Mouse (Mus musculus) brain, embryonic 14.5 days (tissue): ENCODE measurements around the gene C2cd3. TPM values are rescaled to one million over a fixed set of nuclear protein-coding genes. Genes with fewer than 3 reads are reported as not detected.

Source experiments
- DNase-seq: peaks from one replicate; pipeline ENCODE4 v3.0.0-alpha.2; 2011; ENCODE audit warnings: low read depth
- CTCF ChIP-seq: fragments of 200-500 bp; IDR thresholded peaks from 2 replicates; pipeline ENCODE4 v1.5.1; 2012; ENCODE audit warnings: inconsistent platforms, mild to moderate bottlenecking, moderate library complexity, borderline replicate concordance; ENCODE audit not compliant: insufficient read depth, insufficient read length; ENCODE audit errors: extremely low read depth
- POLR2A ChIP-seq: fragments of 200-500 bp; IDR thresholded peaks from 2 replicates; pipeline ENCODE4 v1.6.1; 2012; ENCODE audit warnings: mild to moderate bottlenecking, inconsistent platforms, borderline replicate concordance; ENCODE audit not compliant: poor library complexity, insufficient read depth, insufficient read length, severe bottlenecking; ENCODE audit errors: extremely low read depth
- polyA plus RNA-seq: library from polyadenylated mRNA; depleted of rRNA; stranded (reverse); fragments of >200 nt; gene quantifications from 2 replicates; pipeline ENCODE4 v1.2.3, GENCODE M21; 2012; rRNA removed

Gene C2cd3
- polyA plus RNA-seq = 38.3 and 40.3 TPM in 2 replicates

DNA sequence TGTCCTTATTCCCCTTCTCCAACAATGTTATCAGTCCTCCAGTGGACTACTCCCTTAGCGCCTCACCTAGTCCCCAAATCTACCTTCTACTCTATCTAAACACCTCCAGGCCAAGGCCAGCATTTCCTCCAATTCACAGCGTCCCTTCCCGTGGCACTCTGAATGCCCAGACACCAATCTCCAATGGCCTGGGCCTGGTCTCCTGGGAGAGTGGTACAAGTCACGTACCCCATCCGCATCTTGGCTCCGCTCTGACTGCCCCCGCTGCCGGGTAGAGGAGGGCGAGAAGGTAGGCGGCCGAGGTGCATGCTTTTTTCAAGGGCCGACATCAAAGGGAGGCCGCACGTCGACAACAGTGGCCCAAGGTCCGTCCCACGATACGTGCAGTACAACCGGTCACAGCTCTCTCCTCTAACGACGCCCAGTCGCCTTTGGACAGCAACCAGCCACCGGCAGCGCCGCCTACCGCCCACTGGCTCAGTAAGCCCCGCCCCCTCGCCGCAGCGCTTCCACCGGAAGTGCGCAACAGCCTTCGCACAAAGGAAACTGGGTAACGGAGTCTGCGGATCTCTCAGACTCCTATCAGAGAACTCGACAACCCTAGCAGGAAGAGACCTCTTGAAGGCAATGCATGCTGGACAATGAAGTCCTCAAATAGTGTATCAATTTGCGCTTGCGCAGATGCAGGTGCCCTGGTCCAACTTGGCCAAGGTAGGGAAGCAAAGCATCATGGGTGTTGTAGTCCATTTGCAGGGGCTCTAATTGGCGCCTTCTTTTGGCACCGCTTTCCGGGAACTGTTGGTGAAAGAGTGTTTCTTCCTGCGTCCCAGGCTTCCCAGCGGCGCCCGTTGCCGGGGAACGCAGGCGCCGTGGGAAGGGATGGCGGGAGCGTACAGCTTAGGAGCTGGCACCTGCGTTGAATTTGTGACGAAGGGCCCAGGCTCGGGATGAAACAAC is at the start of gene C2cd3, which contains the start of gene Ppme1:
TSS of gene C2cd3 (plus strand) at position 739 of the 957 bp plus-strand sequence.
TSS of gene Ppme1 (minus strand) at position 813 of the 957 bp plus-strand sequence.
- peak; percentile 100 for DNase-seq
- TF ChIP-seq POLR2A = peak; percentile 89; the same call in 1 of the 2 replicates
- peak; percentile 57 for TF ChIP-seq CTCF

DNA sequence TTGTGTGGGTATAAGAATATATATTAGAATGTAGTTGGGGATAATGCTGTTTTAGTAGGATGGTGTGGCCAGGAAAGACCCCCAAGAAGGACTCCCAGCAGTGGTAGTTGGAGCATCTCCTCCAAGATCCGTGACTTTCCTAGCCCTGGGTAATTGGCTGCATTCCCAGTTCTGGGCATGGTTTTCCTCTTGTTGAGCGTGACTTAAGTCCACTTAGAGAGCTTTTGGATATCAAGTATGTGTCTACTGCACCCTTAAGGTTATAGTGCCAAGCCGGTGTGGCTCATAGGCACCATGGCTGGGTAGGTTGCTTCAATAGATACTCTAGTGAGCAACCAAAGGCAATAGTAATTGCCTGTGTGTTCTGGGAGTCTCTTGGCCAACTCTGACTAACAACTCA is 48.3 kb upstream of the C2cd3 start:
- no peak for TF ChIP-seq POLR2A
- no peak for TF ChIP-seq CTCF
- no peak for DNase-seq

DNA sequence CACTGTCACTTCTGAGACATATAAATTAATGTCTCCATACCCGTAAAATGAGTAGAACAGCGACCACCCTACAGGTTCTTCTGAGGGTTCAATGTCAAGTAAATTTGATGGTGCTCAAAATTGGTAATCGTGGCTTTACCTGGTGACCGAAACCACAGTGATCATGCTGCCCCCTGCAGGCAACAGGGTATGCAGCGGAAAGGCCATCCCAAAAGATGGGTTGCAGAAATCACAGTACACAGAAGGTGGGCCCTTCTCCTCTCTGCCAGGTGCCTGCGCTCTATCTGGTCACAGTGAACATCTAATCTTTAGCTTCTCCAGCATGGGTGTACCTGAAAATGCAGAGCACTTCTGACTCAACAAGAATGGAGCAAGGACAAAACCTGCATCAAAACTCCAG is 46.6 kb upstream of the C2cd3 start:
- no peak for TF ChIP-seq POLR2A
- TF ChIP-seq CTCF = peak; percentile 86

DNA sequence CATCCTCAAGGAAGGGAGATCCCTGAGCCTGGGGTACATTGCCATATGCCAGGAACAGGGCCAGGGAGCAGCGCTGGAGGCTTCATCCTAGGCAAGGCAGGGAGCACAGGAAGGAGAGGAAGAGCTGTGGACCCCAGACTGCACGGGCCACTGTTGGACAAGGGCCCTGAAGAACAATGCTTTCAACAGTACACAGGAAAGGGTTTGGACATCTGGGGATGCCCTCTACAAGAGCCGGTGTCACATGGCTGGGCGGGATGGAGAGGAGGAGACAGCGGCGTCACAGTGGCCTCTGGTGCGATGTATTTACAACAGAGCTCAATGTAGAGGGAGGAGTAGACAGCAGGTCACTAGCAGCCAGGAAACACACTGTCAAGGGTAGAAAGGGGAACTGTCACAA is 44.5 kb upstream of the C2cd3 start:
- TF ChIP-seq CTCF = no peak
- TF ChIP-seq POLR2A = no peak
- DNase-seq = no peak

More for the DNA sequence above, 46.6 kb upstream of the C2cd3 start:
- DNase-seq = peak; percentile 53

DNA sequence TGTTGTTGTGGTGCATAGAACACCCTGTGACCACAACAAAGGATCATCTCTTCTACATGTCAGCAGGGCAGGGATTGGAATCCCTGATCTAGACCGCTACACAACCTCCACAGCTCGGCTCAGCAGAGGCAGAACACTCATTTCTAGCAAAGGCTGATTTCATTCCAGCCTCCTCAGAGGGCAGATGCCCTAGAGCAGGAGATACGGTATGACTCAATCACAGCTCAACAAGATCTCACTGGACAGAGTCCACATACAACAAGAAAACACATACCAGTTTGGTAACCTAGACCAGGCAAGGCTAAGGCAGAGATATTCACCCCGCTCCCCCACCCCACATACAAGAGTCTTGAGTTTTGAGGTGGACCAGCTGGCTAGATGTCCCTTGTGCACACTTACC is 43.4 kb upstream of the C2cd3 start:
- DNase-seq = no peak
- TF ChIP-seq CTCF = no peak
- TF ChIP-seq POLR2A = no peak

DNA sequence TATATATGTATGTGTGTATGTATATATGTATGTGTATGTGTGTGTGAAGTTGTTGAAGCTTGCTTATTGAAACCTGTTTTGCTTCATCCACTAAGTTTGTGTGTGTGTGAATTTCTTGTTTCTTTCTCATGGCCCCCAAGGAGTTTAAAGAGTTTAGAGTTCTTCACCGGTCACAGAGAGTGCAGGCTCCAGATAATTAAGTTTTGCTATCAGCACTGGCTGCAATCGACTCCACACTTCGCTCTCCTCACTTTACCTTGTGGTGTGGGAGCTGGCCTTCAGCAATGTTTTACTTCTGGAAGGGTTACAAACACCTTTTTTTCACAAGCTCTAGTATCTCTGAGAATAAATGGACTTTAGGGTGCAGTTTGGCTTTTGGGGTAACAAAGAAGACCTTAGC is 40.8 kb upstream of the C2cd3 start:
- no peak for DNase-seq
- no peak for TF ChIP-seq POLR2A
- TF ChIP-seq CTCF = no peak

DNA sequence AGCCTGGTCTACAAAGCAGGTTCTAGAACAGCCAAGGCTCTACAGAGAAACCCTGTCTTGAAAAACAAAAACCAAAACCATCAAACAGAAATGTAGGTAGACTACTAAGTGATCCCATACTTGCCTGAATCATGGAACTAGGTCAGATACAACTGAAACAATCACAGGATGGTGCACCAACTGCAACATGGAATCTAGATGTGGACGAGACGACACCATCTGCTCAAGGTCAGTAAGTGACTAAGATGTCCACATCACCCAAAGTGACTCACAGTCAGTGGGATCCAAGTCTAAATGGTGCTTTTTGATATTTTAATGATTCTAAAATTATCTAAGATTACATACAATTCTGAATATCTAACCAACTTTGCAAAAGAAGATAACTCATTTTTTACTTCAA is 36.1 kb upstream of the C2cd3 start:
- no peak for DNase-seq
- no peak for TF ChIP-seq CTCF
- no peak for TF ChIP-seq POLR2A

DNA sequence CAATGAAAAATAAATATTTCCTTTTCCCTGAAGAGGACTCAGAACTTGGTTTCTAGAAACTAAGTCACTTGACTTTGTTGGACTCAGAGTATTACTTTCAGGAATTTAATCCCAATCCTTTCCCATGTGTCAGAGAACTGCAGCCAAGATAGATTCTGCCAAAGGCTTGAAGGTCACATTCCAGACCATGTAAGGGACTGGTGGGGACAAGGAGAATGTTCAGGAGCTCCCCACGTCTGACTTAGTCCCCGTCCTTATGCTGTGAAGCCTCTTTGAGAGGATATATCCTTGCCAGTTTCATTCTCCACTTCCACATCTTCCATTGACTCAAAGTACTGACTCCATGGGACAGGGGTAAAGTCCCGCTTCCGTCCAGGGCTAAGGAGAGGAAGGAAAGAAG is 17.0 kb upstream of the C2cd3 start:
- DNase-seq = no peak
- TF ChIP-seq POLR2A = no peak
- TF ChIP-seq CTCF = no peak

DNA sequence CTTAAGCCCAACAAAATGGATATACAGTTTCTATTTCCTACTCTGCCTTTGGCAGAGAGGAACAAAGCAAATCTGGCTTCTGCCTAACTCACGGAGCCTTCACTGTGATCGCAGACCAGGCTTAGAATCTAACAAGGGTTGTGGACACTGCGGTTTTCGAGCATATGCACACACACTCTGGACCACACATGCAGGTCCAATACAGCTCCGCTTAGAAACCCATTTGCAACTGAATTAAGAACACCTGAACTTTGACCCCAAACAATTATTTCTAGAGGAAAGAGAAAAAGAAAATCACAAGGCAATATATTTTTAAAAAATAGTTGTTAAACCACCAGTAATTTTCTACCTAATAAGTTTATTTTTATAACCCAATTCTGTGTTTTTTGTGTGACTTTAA is 15.7 kb upstream of the C2cd3 start:
- no peak for DNase-seq
- TF ChIP-seq CTCF (no peak), POLR2A (no peak)

DNA sequence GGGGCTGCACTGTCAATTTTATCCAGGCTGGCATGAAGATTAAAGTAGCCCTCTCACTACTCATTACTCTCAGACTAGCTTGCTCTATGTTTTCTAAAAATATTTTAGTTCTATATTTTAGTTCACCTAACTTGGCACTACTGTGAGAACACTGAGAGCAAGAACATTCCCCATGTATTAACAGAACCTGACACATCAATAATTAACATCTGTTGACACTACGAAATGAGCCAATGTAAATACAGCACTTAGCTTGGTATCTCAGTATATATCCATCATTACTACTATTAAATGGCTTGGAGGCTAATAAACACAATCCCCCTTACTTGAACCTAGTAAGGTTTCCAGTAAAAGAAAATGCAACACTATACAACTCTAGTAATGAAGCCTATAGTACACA is 15.3 kb upstream of the C2cd3 start:
- no peak for DNase-seq
- no peak for TF ChIP-seq CTCF
- no peak for TF ChIP-seq POLR2A

DNA sequence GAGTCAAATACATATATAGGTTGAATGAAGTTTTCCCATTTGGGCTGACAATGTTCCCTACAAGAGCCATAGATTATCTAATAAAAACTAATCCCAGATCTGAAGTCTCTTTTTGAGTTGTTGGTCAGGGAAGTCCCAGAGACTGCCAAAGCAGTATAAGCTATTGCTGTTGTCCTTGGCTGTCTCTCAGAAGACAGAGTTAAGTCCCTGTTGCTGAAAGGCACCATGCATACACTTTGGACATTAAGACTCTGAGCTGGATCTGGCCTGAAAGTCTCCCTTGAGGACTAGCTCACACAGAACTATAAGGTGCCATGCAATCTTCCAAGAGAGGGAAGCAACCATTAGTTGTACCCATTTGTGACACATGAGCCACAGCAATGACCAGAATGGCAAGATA is 14.2 kb upstream of the C2cd3 start:
- no peak for DNase-seq
- TF ChIP-seq POLR2A = no peak
- TF ChIP-seq CTCF = no peak

DNA sequence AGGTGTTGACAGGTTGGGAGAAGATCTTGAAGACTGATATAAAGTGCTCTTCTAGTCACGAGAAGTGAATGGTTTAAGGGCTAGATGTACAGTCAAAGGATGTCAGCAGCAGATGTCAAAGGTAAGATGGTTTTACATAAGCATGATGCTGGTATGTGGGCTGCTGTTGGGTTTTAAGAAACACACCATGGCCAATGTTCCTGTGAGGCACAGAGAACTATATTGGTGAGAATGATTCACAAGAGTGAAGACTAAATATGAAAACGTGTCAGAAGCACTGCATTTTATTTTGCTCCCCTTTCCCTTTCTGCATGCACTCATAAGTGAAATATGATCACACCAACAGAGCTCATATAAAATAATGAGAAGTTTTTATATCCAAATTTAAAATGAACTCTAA is 8.9 kb upstream of the C2cd3 start:
- no peak for TF ChIP-seq POLR2A
- no peak for TF ChIP-seq CTCF
- no peak for DNase-seq
